Mouse (Mus musculus) layer of hippocampus, postnatal 10 days (tissue): ENCODE measurements around the gene Nrg3. TPM values are rescaled to one million over a fixed set of nuclear protein-coding genes. Genes with fewer than 3 reads are reported as not detected.
A peak's percentile ranks its signal among the peaks of the same experiment; 100 is the strongest.

Experiments
- DNase-seq, 2 experiments: peaks; one replicate each; pipeline ENCODE4 v3.0.0; 2021; ENCODE audit warnings: low spot score in 2 of 2
- long read RNA-seq: library from polyadenylated mRNA; stranded (forward); transcript quantifications from one replicate; pipeline ENCODE4 v2.0.0, GENCODE M21; 2023
- total RNA-seq, 2 experiments: library from RNA; stranded (reverse); gene quantifications; 2 replicates each; pipeline ENCODE4 v1.2.3; 2021

Gene Nrg3
- 10 to 100 TPM; 73.0 to 77.2 TPM for total RNA-seq
- long read RNA-seq, partial matches to known transcripts, result 0 of 20 reads
- long read RNA-seq, other reads (novel, unspliced or antisense), result 20 of 20 reads

DNA sequence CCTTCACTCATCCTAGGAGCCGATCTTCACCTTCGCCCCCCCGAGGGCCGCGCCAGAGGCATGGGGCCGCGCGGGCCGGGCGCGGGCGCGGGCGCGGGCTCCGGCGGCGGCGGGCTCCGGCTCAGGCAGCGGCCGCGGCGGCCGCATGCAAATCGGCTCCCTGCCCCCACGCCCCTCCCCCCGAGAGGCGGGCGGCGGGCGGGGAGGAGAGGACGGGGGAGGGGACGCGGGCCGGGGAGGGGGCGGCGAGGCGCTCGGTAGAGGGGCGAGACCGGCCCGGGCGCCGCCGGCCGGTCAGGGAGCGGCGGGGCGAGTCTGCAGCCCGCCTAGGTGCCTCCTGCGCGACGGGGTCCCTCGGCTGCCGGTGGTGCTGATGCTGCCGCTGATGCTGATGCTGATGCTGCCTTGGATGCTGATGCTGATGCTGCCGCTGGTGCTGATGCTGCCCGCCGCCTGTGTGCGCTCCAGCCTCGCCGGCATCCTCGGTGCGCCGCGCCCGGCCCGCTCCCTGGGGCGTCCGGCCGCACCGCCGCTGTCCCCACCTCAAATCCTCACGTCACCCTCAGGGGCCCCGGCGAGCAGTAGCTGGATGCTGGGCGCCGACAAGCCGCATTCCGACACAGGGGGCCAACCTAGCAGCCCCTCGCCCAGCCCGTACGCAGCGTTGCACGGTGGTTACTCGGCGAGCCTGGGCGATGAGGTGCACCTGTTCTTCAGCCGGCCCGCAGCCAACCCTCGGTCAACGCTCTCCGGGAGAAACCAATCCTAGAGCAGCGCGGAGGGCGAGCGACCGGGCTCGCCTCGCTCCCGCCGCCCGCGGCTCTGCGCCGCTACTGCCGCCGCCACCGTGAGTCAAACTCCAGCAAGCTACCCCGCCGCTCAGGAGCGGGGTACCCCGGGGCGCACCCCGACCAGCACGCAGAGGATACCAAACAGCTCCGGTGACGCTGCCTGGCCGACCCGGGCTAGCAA is at the start of gene Nrg3:
Gene Nrg3 (minus strand): TSS at position 299 of the 972 bp plus-strand sequence.
- peak; percentile 62 to 81 for DNase-seq

DNA sequence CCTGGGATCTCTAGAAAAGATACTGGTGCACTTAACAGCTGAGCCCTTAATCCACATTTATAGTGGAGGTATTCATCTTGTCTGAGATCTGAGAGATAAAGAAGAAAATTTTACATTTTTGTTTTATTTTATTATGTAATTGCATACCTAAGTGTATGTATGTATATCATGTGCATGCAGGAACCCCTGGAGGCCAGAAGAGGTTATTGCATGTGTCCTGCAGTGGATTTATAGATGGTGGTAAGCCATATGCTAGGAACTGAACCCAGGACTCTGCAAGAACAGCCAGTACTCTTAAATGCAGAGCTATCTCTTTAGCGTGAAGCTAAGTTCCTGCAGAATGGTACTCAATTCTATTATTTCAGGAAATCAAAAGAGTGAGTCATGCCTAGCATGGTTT is 36.1 kb upstream of the Nrg3 start:
- DNase-seq, result no peak

DNA sequence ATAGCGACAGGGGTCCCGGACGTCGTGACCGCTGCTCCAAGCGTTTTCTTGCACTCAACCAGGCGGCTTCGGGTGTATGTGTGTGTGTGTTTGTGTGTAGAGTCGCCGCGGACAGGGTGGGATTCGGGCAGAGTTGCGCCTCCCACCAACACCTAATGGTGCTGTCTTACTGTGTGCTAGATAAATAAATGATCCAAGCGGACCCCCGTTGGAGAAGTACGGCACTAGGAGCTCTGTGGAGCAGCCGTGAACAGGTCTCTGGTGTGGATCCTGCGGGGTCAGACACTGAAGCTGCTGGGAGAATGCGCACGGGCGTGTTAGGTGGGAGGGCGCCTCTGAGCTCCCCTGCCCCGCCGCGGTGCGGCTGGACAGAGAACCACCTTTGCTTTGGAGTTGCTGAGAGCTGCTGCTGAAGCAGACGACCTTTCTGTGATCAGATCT is 903 bp upstream of the Nrg3 start:
- DNase-seq, result peak; percentile 64 to 65

DNA sequence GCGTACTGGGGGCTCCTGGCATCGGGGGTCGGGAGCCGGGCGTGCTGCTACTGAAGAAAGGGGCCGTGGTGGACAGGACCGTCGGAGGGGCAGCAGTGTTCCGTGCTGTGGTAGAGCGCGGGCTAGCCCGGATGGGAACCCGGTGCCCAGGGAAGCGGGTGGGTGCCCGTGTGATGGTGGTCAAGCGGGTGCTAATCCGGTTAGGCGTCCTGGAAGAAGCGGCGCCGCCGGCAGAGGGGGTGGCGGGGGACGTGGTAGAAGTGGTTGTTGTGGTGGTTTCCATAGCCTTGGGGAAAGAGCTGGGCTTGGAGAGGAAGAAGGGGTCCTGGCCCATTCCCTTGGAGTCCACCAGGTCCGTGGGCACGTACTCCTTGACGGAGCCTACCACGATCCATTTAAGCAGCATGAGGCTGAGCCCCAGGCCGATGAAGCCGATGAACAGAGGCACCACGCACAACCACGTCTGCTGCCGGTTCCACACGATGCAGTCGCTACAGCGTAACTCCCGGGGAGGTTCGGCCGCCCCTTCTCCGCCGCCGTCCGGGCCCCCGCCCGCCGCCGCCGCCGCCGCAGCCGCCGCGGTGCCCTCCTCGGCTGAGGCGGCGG is 639 bp downstream of the Nrg3 start:
- DNase-seq, result peak in 1 of 2 experiments; percentile 43

DNA sequence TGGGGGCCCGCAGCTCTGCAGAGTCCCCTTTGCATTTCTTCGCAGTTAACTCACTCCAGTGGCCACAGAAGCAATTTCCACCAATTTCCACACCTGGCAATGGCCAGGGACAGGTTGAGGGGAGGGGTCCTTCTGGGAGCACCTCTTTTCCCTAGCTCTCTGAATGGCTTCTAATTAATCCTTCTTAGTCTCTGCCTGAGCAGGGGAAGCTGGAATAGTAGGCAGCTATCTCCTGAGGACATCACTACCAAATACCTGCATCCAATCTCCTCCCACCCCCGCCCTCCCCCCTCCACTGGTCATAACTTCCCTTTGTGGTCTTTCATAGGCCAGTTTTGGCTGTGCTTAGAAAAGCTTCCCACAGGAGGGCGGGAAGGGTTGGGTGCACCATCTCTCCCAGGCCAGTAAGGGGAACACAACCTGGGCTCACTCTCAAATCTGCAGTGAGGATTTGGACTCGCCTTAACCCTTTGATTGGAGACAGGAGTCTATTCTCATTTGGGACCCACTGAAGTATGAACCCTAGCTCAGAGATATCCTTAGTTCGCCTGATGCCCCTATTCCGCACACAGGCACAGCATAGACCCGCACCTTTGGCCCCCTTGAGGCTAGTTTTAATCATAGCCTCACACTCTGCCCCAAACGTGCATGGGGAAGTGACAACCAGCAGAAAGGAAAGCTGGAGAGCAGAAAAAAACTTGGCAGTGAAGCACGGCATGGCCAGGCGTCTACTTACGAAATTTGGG is 1.5 kb downstream of the Nrg3 start:
- DNase-seq, result peak; percentile 25 to 40

DNA sequence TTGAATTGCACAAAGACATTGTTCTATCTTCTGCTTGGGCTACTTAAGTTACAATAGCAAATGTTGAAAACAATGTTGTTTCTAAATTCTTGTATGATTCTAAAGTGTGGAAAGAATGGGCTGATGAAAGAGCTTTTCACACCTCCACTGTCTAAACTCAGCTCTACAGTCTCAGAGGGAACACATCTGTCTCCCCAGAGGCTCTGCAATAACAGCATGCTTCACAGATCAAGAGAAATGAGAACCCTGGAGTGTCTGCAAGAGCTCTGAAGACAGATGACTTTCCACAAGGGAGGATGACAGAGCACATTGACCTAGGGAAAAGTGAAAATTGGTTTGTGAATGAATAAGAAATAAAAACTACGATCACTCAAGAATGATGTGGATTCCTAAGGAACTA is 27.4 kb downstream of the Nrg3 start:
- no peak for DNase-seq

DNA sequence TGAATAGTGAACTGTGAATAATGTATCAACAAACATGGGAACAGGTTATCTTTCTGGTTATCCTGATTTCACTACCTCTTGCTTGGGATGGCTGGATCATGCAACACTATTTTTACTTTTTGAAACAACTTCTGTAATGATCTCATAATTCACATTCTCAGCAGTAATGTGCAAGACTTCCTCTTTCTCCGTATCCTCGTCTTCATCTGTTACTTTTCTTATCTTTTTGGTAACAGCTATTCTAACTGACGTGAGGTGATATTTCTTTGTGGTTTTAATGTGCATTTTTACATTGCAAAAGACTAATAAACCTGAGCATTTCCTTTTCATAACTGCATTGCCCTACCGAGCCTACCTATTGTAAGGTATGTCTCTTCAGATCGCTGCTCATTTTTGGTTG is 44.4 kb downstream of the Nrg3 start:
- DNase-seq, result no peak

DNA sequence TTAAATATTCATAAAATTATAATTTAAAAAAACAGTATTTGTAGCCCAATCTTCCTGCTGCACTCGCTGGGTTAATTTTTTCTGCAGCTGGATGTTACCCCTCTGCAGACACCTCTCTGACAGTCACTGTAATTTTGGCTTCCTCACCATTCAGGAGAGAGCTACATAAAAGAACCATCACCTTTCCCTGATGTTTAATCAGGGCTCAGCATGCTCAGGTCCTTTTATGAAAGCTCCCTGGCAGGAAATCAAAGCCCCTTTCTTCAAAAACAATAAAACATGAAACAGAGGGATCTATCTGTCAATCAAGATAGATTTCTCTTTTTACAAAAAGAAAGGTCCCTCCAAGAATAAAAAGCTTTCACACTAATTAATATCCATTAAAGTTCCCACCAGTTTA is 51.0 kb downstream of the Nrg3 start:
- DNase-seq, result no peak

DNA sequence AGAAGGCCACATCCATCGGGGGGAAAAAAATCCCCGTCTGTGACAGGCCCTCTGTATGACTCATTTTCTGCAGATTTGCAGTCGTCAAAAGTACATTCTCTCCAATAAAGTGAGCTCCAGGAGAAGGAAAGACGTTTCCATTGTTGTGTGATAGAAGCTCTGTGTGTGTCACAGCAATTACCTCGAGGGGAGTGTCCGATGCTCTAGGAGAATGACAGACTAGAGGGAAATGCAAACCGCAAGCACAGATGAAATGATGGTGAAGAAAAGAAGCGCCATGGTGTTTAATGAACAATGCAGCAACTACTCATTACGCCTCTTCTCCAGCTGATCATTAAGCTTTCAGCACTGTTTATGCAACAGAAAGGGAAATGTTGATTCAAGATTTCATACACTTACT is 59.6 kb downstream of the Nrg3 start:
- no peak for DNase-seq

DNA sequence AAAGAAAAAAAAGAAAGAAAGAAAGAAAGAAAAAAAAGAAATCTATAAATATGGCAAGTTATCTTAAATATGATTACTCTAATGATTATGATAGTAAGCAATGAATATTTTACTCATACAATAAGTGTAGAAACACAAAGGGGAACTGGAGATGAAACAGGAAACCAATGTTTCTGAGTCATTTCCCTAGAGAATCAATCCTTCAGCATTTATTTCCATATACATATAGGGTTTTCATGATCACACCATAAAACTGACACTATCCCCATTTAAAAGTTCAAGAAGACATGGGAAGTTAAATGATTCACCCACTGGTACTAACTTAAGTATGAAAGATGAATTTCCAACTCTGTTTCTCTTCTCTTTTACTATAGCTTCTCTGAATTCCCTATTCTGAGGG is 86.0 kb downstream of the Nrg3 start:
- no peak for DNase-seq

DNA sequence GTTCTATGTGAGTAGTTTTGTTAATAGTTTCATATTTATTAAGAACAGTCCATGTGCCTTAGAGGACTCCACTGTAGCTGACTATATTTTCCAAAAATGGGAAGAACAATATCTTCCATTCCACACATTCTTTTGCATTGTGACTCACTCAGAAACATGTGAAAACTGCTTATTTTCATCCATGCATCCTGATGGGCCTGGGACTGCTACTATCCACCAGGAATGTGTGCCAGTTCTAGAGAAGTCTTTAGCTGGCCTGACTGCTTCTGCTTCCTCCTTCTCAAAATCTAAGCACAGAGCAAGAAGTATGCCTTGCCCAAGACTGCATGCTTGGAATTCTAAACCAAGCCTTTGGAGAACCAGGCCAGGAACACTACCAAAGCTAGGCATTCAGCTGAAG is 91.6 kb downstream of the Nrg3 start:
- DNase-seq, result no peak

DNA sequence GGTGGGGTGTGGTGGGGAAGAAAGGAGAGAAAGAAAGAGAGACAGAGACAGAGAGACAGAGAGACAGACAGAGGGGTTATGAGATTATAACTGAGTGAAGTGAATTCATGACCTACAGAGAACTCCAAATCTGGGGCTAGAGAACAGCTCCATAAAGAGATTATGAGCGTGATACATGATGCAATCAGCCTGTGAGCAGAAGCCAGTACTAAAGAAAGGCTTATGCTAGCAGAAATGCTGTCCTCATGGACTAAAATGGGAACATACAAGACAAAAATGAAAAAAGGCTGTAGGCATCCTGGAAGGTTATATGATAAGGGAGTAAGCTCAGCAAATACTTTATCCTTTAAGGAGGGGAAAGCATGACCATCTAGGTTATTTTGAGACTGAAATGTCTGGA is 99.7 kb downstream of the Nrg3 start:
- DNase-seq, result no peak

DNA sequence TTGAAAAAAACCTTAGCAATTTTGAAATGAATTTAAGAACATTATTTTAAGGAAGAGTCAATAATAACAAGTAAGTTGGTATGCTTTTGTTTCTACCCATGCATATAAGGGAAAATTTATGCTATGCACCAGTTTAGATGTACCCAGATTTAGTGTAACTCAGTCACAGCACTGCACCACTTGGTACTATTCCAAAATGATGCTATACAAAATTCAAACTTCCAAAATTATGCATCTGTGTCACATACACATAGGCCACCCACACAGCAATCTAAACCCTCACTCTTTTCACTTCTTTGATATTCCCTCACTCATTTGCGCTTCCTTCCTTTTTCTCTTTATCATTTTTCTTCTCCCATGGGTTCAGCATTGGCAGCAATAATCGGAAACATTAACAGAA is 116.6 kb downstream of the Nrg3 start:
- no peak for DNase-seq

DNA sequence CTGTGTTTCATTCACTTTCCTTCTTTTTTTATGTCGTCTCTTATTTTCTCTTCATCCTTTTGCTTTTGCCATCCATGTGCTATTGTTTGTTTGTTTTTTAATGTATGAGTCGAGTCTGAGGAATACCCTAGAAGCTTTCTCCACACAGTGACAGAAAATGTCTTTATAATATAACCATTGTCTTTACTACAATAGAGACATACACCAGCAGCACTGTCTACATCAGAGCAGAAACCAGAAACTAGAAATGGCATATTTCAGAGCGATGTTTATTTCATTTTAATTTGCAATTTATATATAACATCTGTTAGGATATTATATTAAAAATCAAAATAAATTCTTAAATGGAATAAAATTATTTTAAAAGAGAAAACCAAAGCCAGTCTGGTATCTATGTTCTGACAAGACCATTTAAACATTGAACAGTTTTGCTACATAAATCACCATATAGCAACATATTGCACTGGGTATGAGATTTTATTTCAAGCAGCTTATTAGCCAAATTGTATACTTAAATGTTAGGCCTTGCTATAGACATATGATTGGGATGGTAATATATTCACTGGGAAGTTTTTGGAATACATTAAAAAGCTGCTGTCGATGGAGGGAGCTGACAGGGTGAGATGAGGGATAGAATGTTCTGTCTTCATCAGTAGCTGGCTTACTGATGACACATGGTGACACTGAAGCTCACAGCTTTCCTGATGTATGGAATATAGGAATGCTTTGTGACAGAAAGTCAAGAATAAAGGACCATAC is 120.7 kb downstream of the Nrg3 start:
- DNase-seq, result no peak

DNA sequence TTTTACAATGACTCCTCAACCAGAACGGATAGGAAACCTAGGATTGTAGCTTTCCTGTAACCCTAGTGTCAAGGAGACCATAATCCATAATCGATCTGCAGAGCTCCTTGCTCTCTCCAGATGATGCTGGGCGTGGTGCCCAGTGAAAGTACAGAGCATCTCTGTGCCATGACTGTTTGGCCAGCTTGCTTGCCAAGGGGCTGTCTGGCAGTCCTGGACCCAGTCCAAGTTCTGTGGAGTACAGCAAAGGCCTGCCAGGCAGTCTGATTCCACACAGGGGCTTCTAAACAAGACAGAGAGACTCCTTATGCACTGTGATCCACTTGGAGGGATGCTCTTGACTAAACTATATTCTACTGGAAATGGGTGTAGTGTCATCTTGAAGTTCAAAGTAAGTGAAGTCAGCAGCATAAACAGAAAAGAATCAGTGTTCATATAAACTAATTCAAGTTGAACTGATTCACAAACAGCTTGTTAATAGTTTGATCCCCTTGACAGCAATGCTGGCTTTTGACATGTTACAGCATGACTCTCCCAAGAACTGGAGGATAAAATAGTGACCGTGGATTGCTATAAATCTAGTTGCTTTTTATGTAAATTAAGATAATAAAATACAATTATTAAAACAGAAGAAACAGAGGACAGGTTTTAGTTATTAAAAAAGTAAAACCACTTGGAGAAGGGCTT is 155.3 kb downstream of the Nrg3 start:
- DNase-seq, result peak; percentile 83 to 88

DNA sequence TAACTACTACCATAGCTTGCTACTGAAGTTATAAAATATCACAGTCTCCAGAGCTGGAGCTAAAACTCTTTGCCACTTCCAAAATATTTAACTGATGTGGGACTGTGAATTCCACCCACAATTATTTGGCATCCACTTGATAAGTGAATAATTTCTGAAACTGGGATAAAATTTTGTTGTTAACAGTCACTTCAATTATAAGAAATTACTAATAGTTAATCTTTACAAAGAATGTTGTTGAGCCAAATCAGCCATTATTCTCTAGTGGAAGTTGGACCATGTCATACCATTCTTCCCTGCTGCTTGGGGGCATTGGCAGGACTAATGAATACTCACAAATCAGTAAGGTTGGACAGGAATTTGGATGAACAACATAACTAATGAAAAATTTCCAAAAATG is 158.8 kb downstream of the Nrg3 start:
- DNase-seq, result no peak

DNA sequence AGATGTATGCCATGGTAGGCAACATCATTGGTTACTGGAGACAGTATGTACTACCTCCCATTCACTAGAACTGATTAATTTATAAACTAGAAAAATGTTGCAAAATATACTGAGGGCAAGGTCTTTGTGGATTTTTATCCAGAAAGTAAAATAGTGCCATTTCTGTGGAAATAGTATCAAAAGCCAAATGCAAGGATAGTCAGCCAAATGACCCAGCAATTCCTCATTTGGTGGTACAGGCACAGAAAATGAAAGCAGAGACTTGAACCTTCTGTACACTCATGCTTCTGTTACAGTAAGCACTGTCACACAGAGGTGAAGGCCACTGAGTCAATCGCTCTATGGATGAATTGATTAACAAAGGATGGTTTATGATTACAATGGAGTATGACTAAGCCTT is 207.8 kb downstream of the Nrg3 start:
- no peak for DNase-seq

DNA sequence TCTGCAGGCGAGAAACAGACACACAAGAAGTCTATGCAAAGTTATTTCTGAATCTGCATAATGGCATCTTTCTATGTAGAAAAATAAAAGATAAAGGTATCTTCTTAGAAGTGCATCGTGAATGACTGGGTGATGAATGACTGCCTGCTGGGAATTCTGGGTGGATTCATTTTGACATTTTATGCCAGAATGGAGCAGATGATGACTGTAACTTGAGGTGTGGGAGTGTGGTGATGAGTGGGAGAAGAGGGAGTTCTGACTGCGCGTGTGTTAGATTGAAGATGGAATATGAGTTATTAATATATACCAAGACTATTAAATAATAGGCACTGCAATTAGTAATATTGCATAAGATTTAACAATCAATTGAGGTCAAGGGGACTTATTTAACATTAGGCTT is 208.5 kb downstream of the Nrg3 start:
- DNase-seq, result no peak

DNA sequence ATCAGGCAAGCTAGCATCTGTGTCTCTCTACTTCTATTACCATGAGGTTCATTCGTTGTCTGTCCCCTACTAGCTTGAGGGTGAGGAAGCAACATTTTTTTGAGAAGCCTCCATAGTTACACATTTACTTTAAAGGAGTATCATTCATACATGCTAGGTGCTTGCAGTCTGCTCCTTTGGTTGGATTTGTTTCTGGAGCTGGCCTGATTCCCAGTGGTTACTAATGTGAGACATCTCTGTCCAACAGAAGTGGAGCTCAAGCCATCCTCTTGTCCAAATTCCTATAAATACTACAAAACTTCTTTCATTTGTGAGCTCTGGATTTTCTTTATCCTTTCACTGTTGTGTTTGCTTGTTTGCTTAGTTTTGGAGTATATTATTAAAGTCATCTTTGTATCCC is 211.9 kb downstream of the Nrg3 start:
- no peak for DNase-seq

DNA sequence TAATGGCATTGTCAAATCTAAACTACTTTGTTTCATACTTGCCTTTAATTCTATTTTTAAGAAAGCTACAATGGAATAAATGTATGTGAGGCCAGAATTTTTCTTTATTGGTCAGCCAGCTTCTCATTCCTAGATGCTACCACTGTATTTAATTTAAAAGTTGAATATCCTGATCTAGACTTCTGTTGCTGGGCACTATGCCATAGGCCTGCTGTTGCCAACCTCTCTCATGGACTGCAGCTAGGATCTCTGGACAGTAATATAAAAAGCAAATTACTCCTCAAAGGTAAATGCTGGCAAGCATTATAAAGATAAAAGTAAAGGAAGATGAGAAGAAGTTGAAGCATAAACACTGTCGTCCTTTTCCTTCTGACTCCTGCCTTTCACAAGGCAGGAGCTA is 217.5 kb downstream of the Nrg3 start:
- no peak for DNase-seq
